Mouse (Mus musculus): ENCODE results near the gene Kansl1l.

DNA sequence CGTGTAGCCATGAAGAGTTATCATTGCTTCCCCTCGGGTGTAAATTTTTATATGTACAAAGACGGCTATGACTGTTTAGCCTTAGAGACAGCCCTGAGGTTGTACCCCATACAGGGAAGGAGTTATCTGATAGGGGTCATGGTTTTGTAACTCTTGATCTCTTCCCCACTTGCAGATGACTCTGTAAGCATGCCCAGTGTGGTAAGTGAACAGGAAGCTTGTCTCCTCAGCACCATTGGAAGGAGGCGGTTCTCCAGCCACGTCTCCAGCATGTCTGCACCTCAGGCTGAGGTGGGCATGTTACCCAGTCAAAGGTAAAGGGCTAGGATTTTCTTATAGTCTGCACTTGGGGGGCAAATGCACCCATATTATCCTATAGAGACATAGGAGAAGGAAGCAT is 134.4 kb downstream of the Kansl1l start:
- TF ChIP-seq CTCF (IDR thresholded peaks at IDR 0.05; ENCODE audit: low read depth) (no peak), EP300 (IDR thresholded peaks at IDR 0.05; ENCODE audit: low read depth) (no peak)
